Mouse (Mus musculus): ENCODE results near the gene Tnfsf13. TPM values are rescaled to one million over a fixed set of nuclear protein-coding genes. Genes with fewer than 3 reads are reported as not detected.
"Not testable (repeated sequence)": the region's sequence is repeated elsewhere in the genome, so short reads cannot be mapped to it uniquely, and the experiment has no call there.

Gene Tnfsf13
- total RNA-seq, 2 experiments from 2014 or later = 47.2 to 74.3 TPM

- no peak for ATAC-seq (ENCODE audit: poor library complexity, severe bottlenecking)
Measured at GRCm38 (mm10) chr11:69704613-69705010, 19.0 kb upstream of the Tnfsf13 start.

DNA sequence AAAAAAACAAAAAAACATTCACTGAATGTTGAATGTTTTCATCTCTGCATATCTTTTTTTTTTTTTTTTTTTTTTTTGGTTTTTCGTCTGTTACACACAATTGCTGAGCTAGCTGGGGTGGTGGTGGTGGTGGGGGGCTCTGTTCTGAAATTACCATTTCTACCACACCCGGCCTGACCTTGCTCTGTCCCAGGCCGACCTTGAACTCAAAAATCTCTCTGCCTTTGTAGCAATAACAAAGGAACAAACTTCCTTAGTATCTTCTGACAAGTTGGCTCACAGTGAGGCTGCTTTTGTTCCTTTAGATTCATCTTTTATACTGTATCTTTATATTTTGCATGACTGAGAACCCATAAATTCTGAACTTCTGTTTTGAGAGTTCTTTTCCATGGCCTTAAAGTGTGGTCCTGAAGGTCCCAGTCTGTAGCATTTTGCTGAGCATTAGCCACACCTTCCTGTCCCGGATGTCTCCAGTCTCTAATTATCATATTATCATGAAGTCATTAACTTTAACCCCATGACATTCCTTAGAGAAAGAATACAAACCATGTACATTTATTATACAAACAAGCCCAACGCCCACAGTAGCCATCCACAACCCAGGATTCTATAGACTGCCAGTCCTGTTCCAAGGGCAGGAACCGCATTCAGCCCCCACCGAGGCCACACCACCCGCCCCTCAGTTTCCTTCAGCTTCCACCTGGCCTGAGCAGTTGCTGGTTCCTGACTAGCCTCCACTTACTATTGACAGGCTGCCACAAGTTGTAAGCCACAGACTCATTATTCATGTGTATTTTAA is 18.4 kb upstream of the Tnfsf13 start:
- ATAC-seq (ENCODE audit: poor library complexity, severe bottlenecking) = no peak

DNA sequence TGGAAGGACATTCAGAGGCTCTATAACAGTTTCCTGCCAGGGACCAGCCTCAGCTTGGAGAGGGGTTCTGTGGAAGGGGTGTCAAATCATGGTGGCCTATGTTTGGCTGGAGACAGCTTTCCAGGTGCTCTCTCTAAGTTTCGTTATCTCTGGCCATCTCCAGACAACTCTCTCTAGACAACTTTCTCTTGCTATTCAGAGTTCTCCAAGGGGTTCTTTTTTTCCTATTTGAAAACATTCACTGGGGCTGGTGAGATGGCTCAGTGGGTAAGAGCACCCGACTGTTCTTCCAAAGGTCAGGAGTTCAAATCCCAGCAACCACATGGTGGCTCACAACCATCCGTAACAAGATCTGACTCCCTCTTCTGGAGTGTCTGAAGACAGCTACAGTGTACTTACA is 17.8 kb upstream of the Tnfsf13 start:
- ATAC-seq (ENCODE audit: poor library complexity, severe bottlenecking) = not testable (repeated sequence)

- ATAC-seq (ENCODE audit: poor library complexity, severe bottlenecking) = not testable (repeated sequence)
Measured at GRCm38 (mm10) chr11:69702886-69703285, 17.3 kb upstream of the Tnfsf13 start.

- ATAC-seq (ENCODE audit: poor library complexity, severe bottlenecking) = no peak
Measured at GRCm38 (mm10) chr11:69699595-69699994, 14.0 kb upstream of the Tnfsf13 start.

- no peak for ATAC-seq (ENCODE audit: poor library complexity, severe bottlenecking)
Measured at GRCm38 (mm10) chr11:69698574-69698973, 13.0 kb upstream of the Tnfsf13 start.

DNA sequence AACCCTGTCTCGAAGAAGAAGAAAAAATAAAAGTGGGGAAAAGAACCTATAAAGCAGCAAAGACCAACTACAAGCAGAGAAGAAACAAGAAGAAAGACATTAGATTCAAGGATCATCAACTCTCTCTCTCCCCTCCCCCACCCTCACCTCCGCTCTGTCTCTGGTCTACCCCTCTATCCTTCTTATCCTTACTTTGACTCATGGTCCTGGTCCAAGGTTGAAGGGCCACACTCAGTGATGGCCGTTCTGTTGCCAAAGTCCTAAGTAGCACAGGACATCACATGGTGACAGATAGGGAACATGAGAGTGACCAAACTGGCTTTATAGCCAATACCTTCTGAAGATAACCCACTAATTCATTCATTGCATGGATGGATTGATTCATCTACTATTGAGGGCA is 11.8 kb upstream of the Tnfsf13 start:
- ATAC-seq (ENCODE audit: poor library complexity, severe bottlenecking) = no peak

GRCm38 (mm10) chr11:69695361-69696181 is 10.0 kb upstream of the Tnfsf13 start, which contains the start of the genes Tnfsf12 and Tnfsfm13:
Gene Tnfsf12 (minus strand): TSS chr11:69695849.
Gene Tnfsfm13 (minus strand): TSS chr11:69696098.
- ATAC-seq (ENCODE audit: poor library complexity, severe bottlenecking) = peak; percentile 94

DNA sequence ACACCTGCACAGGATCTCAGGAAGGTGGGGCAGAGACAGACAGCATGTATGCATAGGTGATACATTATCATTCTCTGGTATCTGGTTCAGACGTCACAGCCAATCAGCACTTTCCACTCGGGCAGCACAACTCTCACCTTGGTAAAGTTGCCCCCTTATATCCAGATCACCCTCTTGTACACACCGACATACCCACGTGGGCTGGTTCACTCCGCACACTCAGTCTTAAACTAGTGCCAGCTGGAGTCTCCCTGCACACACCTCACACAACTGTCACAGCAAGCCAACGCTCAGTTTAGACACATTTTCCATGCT is 9.4 kb upstream of the Tnfsf13 start:
- ATAC-seq (ENCODE audit: poor library complexity, severe bottlenecking) = no peak

DNA sequence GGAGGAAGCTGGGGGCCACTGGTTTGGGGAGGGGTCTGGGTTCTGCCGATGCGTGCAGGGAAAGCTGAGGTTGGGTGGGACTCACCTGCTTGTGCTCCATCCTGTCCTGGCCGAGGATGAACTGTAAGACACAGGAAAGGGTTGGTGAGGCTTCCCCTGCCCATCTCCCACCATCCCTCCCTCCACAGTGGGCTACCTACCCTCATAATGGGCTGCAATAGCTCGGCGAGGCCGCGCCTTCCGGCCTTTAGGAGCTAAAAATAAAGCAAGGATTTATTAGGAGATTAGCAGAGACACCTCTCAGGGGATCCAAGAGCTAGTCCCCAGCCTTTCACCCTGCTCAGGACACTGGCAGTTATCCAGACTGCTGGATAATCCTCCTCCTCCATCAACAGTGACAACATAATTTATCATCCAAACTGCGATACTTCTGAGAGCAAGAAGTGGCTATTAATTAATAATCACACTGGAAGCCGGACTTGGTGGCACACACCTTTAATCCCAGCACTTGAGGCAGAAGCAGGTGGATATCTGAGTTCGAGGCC is 7.9 kb upstream of the Tnfsf13 start:
- ATAC-seq (ENCODE audit: poor library complexity, severe bottlenecking) = no peak

- no peak for ATAC-seq (ENCODE audit: poor library complexity, severe bottlenecking)
Measured at GRCm38 (mm10) chr11:69692863-69693262, 7.3 kb upstream of the Tnfsf13 start.

GRCm38 (mm10) chr11:69692196-69692811 is 6.7 kb upstream of the Tnfsf13 start:
- peak; percentile 73 for ATAC-seq (ENCODE audit: poor library complexity, severe bottlenecking)

GRCm38 (mm10) chr11:69689891-69690290 is 4.3 kb upstream of the Tnfsf13 start:
- no peak for ATAC-seq (ENCODE audit: poor library complexity, severe bottlenecking)

DNA sequence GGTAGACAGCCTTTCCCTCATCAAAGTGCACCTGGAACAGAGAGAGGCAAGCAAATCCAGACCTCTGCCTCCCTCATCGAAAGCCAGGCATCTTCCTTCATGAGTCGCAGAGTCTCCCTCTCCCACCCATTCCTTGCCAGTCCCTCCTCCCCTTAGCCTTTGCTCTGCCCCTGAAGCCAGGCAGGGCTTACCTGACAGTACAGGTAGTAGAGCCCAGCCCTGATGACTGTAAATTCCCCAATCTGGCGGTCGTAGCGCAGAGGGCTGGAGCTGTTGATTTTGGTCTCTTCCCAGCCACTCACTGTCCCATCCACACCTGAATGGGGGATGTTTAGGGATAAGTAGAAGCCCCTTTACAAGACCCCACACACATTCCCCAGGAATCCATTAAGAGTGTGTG is 1.5 kb upstream of the Tnfsf13 start:
- no peak for ATAC-seq (ENCODE audit: poor library complexity, severe bottlenecking)

- ATAC-seq (ENCODE audit: poor library complexity, severe bottlenecking) = no peak
Measured at GRCm38 (mm10) chr11:69686377-69686776, 793 bp upstream of the Tnfsf13 start.

GRCm38 (mm10) chr11:69684936-69685335 is 648 bp downstream of the Tnfsf13 start:
- no peak for ATAC-seq (ENCODE audit: poor library complexity, severe bottlenecking)

DNA sequence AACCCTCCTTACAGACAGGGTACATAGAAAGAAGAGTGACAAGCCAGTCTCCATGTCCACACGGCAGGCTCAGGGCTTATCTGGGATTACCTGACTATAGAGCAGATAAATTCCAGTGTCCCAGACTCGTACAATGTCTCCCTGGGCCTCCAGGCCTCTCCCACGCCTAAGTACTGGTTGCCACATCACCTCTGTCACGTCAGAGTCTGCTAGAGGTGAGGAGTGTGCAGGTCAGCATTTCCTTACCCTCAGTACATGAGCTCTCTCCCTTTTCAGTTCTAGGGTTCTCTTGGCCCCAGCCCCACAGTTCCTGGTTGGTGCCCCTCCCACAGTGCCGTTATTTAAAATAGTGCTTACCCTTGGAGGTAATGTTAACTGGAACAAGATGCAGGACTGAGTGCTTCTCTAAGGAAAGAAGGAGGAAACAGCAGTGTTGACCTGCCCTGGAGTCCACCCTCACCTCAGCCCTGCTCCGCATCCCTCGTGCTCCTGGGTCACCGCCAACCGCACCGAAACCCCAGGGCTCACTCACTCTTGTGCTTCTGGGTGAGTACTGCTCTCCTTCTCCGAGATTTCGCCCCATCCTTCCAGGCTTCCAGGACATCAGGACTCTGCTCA is 1.3 kb downstream of the Tnfsf13 start:
- no peak for ATAC-seq (ENCODE audit: poor library complexity, severe bottlenecking)

GRCm38 (mm10) chr11:69683576-69683975 is 2.0 kb downstream of the Tnfsf13 start:
- ATAC-seq (ENCODE audit: poor library complexity, severe bottlenecking) = no peak

DNA sequence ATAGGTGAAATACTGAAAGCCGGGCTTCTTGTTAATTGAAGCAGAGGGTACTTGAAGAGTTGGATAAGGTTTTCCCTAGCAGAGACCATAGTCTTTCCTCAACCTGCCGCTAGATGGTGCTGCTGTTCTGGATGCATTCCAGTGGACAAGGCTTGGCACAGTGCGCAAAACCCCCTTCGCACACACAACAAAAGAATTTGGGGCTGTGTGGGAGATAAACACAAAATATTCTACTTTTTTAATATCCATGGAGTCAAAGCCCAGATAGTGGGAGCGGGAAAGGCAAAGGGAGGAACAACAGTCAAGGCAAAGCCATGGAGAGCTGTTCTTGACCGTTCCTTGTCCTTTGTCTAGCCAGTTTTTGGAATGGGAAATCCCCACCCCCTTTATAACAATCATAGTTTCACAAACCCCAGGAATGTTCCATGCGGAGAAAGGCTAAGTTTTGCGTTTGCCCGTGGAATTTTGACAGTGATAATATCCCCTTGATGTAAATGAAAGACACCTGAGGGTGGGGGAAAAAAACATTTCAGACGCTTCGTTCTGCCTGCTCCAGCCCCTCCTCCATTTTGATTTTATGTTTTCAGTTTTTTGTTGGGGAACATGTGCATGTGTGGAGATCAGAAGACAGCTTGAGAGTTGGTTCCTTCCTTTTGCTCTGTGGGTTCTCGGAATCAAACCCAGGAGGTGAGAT is 2.6 kb downstream of the Tnfsf13 start:
- ATAC-seq (ENCODE audit: poor library complexity, severe bottlenecking) = peak; percentile 66

DNA sequence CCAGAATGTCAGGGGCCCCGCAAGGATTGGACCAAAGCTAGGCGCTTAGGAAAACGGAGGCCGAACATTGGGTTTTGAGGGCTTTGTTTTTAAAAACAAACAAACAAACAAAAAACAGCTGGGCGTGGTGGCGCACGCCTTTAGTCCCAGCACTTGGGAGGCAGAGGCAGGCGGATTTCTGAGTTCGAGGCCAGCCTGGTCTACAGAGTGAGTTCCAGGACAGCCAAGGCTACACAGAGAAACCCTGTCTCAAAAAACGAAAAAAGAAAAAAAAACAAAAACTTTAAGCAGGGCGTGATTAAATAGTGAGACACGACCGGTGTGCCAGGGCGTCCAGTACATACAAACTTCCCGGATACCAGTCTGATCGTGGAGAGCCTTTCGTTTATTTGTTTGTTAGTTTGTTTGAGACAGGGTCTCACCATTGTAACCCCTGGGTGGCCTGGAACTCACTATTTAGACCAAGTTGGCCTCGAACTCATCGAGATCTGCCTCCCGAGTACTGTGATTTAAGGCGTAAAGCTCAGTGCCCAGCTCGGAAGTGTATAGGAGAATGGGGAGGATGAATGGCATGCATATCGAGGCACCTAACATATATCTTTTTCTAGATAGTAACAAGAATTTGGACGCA is 3.3 kb downstream of the Tnfsf13 start:
- ATAC-seq (ENCODE audit: poor library complexity, severe bottlenecking) = no peak

Measured in megakaryocyte, adult 5-6 weeks (primary cell).